Mouse (Mus musculus): ENCODE data around the gene Pakap.

Pakap gene

DNA sequence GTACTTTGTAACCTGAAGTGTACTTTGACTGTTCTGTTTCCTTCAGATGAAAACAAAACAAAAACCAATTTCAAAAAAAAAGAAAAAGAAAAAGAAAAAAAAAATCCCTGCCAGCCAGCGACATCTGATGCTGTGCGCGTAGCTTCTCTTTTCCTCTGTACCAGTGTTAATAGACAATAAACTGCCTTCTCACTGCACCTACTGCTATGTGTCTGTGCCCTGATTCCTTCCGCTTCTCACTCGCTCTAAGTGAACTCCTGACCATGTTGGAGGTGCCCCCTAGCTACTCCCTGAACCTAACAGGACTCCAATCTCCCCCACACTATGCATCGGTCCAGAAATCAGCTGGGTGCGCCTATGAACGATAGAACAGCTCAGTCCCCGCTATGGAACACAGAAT lies 149.4 kb downstream of the Pakap start, which contains the start of gene Akap2:
Gene Akap2 (plus strand): TSS at position 304 of the 400 bp plus-strand sequence.
- no peak for DNase-seq (ENCODE audit: low spot score)

- DNase-seq (ENCODE audit: low spot score) = no peak
These were observed 151.4 kb downstream of the Pakap start for GRCm38 (mm10) chr4:57719370-57719769.

- peak; percentile 56 for DNase-seq (ENCODE audit: low spot score)
These were observed 152.9 kb downstream of the Pakap start for GRCm38 (mm10) chr4:57720869-57721361.

DNA sequence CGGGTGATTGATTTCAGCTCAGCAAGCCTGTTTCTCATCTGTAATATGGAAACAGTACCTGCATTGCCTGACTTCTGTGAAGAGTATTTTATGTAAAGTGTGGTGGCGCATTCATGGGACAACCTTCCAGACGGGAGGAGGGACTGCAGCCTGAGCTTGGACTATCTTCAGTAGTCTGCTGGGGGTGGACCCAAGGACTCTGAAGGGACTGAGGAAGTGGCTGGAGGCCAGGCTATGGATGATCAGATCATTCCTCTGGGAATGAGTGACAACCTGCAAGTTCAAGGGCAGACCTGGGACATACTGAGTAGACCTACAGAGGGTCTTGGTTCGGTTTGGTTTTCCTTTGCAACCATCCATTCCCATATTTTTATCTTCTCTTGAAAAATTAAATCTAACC lies 154.3 kb downstream of the Pakap start:
- no peak for DNase-seq (ENCODE audit: low spot score)

GRCm38 (mm10) chr4:57723659-57724058 lies 155.7 kb downstream of the Pakap start:
- peak; percentile 64 for DNase-seq (ENCODE audit: low spot score)

DNA sequence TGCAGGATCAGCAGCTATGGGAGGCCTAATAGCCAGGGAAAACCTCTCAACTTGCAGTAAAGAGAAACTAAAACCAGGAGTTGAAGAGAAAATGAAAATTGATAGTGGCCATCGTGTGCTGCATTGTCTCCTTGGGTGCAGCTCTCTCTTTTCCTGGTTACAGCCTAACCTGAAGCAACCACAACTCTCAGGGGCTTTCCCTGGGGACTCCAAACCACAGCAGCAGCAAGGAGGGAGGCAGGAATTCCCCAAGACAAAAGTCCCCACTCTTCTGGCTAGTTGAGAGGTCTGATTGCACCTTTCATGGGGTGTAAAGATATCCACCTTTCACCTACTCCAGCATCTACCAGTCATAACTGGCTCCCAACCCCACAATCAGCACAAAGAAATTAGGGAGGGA lies 157.6 kb downstream of the Pakap start:
- DNase-seq (ENCODE audit: low spot score) = no peak

DNA sequence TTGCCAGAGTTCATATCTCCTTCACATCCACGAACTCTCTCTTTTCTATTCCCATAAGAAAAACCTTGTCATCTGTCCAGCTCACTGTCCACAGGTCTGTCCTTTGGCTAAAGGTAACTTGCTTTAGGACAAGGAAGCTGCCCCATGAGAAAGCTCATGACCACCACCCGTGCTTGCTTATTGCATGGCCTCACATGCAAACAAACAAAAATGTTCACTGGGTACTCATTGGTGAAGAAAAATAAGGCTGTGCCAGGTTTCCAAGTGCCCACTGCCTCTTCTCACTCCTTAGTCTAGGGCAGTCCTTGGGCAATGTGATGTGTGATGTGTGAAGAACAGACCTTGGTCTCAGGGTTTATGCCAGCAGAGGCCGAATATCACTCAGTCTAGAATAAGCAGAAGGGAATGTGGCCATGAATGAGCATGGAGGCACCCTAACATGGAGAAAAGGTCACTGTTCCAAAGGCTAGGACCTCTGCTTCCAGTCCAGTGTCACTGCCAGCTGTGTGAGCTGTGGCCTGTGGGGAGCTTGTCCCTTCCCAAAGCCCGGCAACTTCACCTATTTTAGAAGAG lies 160.7 kb downstream of the Pakap start:
- DNase-seq (ENCODE audit: low spot score) = no peak

GRCm38 (mm10) chr4:57730047-57730446 lies 162.1 kb downstream of the Pakap start:
- no peak for DNase-seq (ENCODE audit: low spot score)

DNA sequence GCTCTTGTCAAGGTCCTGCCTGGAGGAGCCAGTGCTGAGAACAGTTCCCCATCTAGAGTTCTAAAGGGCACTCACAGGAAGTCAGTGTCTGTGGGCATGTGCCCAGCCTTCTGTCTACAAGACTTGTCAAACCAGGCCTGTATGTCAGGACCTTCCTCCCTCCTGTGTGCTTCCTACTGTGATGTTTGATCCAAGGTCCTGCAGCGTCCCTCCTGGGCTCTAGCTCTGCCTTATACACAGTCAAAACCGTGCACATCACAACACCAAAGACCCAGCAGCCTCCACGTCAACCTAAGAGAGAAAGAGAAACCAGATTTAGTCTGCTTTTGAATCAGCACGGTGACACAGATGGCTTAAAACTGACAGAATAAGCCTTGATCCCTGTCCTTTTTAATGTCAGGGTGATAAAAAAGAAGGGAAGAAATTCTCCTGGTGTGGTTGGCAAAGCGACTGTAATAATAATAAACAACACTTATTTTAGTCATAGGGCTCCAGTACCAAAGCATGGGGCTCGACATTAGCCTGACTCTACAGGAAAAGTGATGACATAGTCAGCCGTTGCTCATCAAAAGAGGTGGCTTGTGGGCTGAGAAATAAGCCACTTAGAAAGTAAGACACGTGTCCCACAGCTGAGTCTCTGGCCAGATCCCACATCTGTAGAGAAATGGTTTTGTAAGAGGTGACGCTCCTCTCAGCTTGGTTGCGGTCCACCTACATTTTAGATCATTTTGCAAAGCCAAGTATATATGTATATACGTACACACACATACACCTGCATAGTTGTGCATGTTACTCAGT lies 163.0 kb downstream of the Pakap start:
- DNase-seq (ENCODE audit: low spot score) = no peak

- DNase-seq (ENCODE audit: low spot score) = no peak
These were observed 164.4 kb downstream of the Pakap start for GRCm38 (mm10) chr4:57732351-57732750.

- DNase-seq (ENCODE audit: low spot score) = no peak
These were observed 165.5 kb downstream of the Pakap start for GRCm38 (mm10) chr4:57733445-57733844.

DNA sequence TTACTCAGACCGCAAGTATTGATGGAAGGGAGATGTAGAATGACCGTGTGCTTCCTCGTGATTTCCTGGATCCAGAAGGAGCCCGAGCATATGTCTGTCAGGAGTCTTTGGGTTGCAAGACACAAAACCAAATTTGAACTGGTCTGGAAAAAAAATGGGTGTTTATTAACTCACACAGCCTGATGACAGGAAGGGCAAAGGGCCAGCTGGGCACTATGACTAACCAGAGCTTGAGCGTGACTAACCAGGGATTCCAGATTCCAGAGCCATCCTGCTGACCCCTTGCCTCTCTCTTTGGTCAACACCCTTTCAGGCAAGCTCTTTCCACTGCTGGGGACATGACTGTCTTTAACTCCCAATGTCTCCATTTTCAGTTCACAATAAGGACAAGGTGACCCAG lies 167.4 kb downstream of the Pakap start:
- no peak for DNase-seq (ENCODE audit: low spot score)

DNA sequence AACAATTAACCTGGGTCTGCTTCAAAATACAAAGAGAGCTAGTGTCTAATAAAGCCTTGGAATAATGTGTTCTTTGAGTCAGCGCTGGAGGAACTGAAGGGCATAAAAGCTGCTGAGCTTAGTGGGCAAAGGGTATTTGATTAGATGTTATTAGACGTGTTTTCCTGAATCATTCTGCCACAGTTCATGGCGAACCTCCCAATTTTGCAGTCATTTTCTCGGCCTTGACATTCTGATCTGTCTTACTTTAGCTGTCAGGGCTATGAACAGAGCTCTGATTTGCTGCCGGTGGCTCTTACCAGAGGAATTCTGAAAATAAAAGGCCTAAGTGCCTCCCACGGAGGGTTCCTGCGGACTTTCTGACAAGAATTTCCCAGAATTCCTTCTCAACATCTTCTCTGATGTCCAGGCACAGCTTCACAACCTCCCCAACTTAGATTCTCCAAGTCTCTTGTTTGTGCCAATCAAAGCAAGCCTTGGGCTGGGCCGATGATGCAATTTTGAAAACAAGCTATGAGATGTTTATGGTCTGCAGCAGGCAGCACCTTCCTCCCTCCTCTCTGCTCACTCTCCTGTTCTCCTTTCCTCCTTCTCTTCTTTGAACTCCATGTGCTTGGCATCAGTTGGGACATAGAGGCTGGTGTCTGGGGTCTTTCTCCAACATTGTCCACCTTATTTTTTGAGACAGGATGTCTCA lies 171.0 kb downstream of the Pakap start:
- DNase-seq (ENCODE audit: low spot score) = peak; percentile 18

GRCm38 (mm10) chr4:57743325-57743929 lies 175.4 kb downstream of the Pakap start:
- DNase-seq (ENCODE audit: low spot score) = no peak

- no peak for DNase-seq (ENCODE audit: low spot score)
These were observed 182.7 kb downstream of the Pakap start for GRCm38 (mm10) chr4:57750651-57751050.

GRCm38 (mm10) chr4:57751054-57751453 lies 183.1 kb downstream of the Pakap start:
- DNase-seq (ENCODE audit: low spot score) = no peak

GRCm38 (mm10) chr4:57751566-57751965 lies 183.6 kb downstream of the Pakap start:
- no peak for DNase-seq (ENCODE audit: low spot score)

GRCm38 (mm10) chr4:57755085-57755484 lies 187.1 kb downstream of the Pakap start:
- no peak for DNase-seq (ENCODE audit: low spot score)

DNA sequence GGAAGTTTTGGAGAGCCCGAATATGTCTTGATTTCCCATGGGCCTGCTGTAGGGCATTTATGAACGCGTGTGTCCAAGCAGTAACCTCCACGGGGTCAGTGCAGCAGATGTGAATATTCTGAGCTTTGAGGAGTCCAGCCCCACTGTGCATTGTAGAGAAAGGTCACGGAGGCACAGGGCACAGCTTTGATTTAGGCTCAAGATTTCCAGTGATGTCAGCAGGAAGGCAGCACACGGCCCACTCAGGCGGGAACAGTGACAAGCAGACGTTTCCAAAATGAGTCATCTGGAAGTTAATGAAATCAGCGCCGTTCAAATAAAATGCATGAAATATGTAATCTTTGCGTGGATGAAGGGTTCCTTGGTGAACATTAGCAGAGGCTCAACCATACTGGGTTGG lies 190.0 kb downstream of the Pakap start:
- peak; percentile 57 for DNase-seq (ENCODE audit: low spot score)

DNA sequence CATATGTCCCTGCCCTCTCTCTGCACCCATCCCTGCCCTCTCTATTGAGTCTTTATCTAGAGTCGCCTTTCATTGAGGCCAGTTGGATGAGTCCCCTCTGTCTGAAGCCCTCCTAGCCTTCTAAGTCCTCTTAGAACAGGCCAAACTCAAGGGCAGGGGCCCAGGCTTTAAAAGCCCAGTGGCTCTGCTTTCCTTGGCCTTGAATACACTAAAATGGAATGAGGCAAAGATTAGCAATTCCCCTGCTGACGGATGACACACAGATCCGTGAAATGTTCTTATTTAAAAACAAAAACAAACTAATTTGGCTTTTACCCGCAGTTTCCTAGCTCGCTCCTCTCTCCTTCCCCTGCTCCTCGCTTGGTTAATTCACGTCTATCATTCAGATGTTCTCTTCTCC lies 194.4 kb downstream of the Pakap start:
- DNase-seq (ENCODE audit: low spot score) = no peak

DNA sequence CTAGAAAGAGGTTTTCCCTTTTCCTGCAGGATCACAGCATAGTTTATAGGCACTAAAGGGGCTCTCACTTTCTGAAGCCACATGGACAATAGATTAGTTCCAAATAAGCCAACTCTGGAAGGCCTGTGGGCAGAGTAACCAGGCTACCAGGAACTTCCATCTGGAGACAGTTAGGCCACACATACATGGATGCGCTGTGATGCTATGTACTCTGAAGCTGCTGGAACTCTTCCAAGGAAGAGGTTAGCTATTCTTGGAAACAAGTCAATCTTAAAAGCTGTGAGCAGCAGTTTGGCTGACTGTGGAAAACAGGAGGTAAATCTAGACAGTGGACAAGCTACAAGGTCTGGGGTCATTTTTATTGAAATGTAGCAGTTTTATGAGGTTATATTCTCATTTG lies 196.4 kb downstream of the Pakap start:
- no peak for DNase-seq (ENCODE audit: low spot score)

GRCm38 (mm10) chr4:57764926-57765325 lies 196.9 kb downstream of the Pakap start:
- no peak for DNase-seq (ENCODE audit: low spot score)

- DNase-seq (ENCODE audit: low spot score) = peak; percentile 83
These were observed 197.8 kb downstream of the Pakap start for GRCm38 (mm10) chr4:57765806-57766205.
